Mouse (Mus musculus): ENCODE data around the gene Rrp15. TPM values are rescaled to one million over a fixed set of nuclear protein-coding genes. Genes with fewer than 3 reads are reported as not detected.

Rrp15 gene
- polyA plus RNA-seq, 1 experiment from 2014 or later, result 27.8 TPM

Other genes with a start within 250 kb of the Rrp15 start
- 35.9 and 39.5 TPM in 2 replicates for gene Tgfb2, start 43.4 kb downstream of the Rrp15 start, polyA plus RNA-seq (2014; fragmentation: Nextera tagmentation; extraction: Ambion mirVana)
- 0.08 and 0.17 TPM in 2 replicates for gene D1Pas1, start 218.1 kb upstream of the Rrp15 start, polyA plus RNA-seq (2014; fragmentation: Nextera tagmentation; extraction: Ambion mirVana)